Comparison of ENCODE assay signal across 10 mouse cellular contexts in the genomic region with DNA sequence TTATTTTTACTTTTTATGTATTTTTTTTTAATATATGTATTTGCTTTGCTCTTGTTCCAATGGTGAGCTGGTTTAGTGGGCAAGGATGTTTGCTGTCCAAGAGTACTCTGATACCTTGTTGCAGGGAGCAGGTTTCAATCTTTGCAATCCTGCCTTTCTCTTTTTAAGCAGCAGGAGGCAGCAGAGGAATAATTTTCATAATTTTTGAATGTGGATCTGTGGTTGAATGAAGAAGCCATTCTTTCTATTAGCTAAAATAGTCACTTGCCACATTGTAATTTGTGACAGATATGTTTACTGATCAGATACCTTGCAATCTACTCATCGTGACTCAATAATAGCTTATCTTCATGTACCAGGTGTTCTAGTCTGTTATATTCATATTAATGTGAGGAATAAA.
DNase-seq lines count a peak whose midpoint lies in the region; ATAC-seq and TF ChIP-seq lines count a peak whose summit lies in the region.
"Had no signal": no experiment of that assay in that cellular context is flagged by ENCODE, and none has a peak within 500 bp of the region (broad histone marks: within the 10 kb centered on the region; RNA-seq: fewer than 3 reads in every experiment).

No protein-coding gene starts in this region.

- no peaks in the 10 kb centered on the region for H3K27me3 ChIP-seq in embryonic facial prominence, embryonic 10.5 days (replicated peaks; ENCODE audit: low read depth, poor library complexity, severe bottlenecking)
- no peaks in the 10 kb centered on the region for H3K27me3 ChIP-seq in lung, embryonic 14.5 days (ENCODE audit: insufficient read depth, low read length)
- H3K27me3 ChIP-seq: embryonic facial prominence, embryonic 15.5 days; limb, embryonic 13.5 days had no signal

- no peak overlapping the region for H3K9ac ChIP-seq in lung, embryonic 14.5 days
- H3K9ac ChIP-seq: embryonic facial prominence, embryonic 15.5 days; limb, embryonic 13.5 days had no signal

- TF ChIP-seq CTCF in lung, embryonic 14.5 days (IDR thresholded peaks at IDR 0.05; ENCODE audit: low read depth): peak; percentile 74

- ATAC-seq in cerebellum, adult (ENCODE audit: insufficient number of reproducible peaks, low FRiP score, low TSS enrichment): no peak
- ATAC-seq in lung, embryonic 14.5 days (ENCODE audit: insufficient read depth): no peak
- ATAC-seq in monocyte, adult 5-6 weeks (replicated peaks; ENCODE audit: insufficient number of reproducible peaks, low FRiP score, low TSS enrichment, poor library complexity, severe bottlenecking): no peak

- peaks cover 28% of the 10 kb centered on the region for H3K4me1 ChIP-seq in embryonic facial prominence, embryonic 10.5 days
- no peaks in the 10 kb centered on the region; the same call in 1 of the 2 replicates for H3K4me1 ChIP-seq in lung, embryonic 14.5 days (ENCODE audit: insufficient read depth)

- no peaks in the 10 kb centered on the region for H3K36me3 ChIP-seq in embryonic facial prominence, embryonic 10.5 days (replicated peaks)
- H3K36me3 ChIP-seq in lung, embryonic 14.5 days (ENCODE audit: insufficient read depth): no peaks in the 10 kb centered on the region
- H3K36me3 ChIP-seq: embryonic facial prominence, embryonic 15.5 days; limb, embryonic 13.5 days had no signal

- H3K27ac ChIP-seq in embryonic facial prominence, embryonic 10.5 days (replicated peaks): no peak overlapping the region
- H3K27ac ChIP-seq in lung, embryonic 14.5 days (ENCODE audit: low read depth): no peak overlapping the region
- H3K27ac ChIP-seq: embryonic facial prominence, embryonic 15.5 days; limb, embryonic 13.5 days had no signal

- 78% methylated on average over 1 of the region's 1 CpGs for WGBS in embryonic facial prominence, embryonic 10.5 days
- WGBS in lung, embryonic 14.5 days: 33% methylated on average over 1 of the region's 1 CpGs

- H3K4me2 ChIP-seq in lung, embryonic 14.5 days: no peak overlapping the region
- H3K4me2 ChIP-seq: embryonic facial prominence, embryonic 15.5 days; limb, embryonic 13.5 days had no signal

- H3K4me3 ChIP-seq in embryonic facial prominence, embryonic 10.5 days: no peak overlapping the region
- H3K4me3 ChIP-seq in lung, embryonic 14.5 days (ENCODE audit: low read depth, low read length): no peak overlapping the region
- H3K4me3 ChIP-seq: embryonic facial prominence, embryonic 15.5 days; limb, embryonic 13.5 days had no signal

- DNase-seq in cerebellum, adult 18-20 months: peak; percentile 24 to 35
- peak; percentile 38 to 59 for DNase-seq in left cerebral cortex, adult 18-20 months (ENCODE audit: low spot score in 2 of 2)
- no peak for DNase-seq in left cerebral cortex, adult 11 months (ENCODE audit: low spot score)
- DNase-seq in CD4-positive helper T cell, adult 2 months (ENCODE audit: low read depth, low spot score): peak; percentile 35
- DNase-seq in embryonic facial prominence, embryonic 10.5 days (ENCODE audit: low spot score): peak; percentile 25
- peak; percentile 87 for DNase-seq in lung, embryonic 14.5 days

- H3K9me3 ChIP-seq in embryonic facial prominence, embryonic 10.5 days: no peaks in the 10 kb centered on the region
- no peaks in the 10 kb centered on the region for H3K9me3 ChIP-seq in lung, embryonic 14.5 days (ENCODE audit: low read depth, low read length)
- H3K9me3 ChIP-seq: embryonic facial prominence, embryonic 15.5 days; limb, embryonic 13.5 days had no signal
